Mouse (Mus musculus) spleen, adult 10 weeks (tissue): ENCODE results near the gene Nms. TPM values are rescaled to one million over a fixed set of nuclear protein-coding genes. Genes with fewer than 3 reads are reported as not detected.

Source experiments
- polyA plus RNA-seq: library from polyadenylated mRNA; stranded (reverse); fragments of 350-450 nt; fragmentation: Illumina TruSeq; extraction: RNeasy Lipid Tissue Mini Kit (QIAGEN cat#74804); gene quantifications from one replicate; pipeline ENCODE4 v1.2.3, GENCODE M21; 2015; ENCODE audit warnings: low replicate concordance; ENCODE audit not compliant: insufficient read depth

The Nms gene
- not detected for polyA plus RNA-seq

DNA sequence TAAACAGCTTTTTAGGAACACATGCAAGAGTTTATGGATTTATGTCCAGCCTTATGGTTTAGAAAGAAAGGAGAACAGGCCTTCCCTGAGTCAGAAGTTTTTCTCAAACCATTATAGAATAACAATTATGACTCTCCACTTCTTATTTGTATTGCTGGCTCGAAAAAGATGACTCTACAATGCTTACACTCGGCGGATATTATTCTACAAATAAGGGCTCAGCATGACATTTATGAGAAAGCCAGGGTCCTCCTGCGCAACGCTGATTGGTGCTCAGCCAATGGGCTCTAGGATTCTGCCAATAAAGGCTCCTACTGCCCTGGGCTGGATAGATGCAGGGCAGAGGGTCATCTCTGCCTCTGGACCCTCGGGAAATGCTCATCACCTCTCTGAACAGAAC is at the start of gene Nms:
Gene Nms (plus strand): TSS at position 301 of the 400 bp plus-strand sequence.

DNA sequence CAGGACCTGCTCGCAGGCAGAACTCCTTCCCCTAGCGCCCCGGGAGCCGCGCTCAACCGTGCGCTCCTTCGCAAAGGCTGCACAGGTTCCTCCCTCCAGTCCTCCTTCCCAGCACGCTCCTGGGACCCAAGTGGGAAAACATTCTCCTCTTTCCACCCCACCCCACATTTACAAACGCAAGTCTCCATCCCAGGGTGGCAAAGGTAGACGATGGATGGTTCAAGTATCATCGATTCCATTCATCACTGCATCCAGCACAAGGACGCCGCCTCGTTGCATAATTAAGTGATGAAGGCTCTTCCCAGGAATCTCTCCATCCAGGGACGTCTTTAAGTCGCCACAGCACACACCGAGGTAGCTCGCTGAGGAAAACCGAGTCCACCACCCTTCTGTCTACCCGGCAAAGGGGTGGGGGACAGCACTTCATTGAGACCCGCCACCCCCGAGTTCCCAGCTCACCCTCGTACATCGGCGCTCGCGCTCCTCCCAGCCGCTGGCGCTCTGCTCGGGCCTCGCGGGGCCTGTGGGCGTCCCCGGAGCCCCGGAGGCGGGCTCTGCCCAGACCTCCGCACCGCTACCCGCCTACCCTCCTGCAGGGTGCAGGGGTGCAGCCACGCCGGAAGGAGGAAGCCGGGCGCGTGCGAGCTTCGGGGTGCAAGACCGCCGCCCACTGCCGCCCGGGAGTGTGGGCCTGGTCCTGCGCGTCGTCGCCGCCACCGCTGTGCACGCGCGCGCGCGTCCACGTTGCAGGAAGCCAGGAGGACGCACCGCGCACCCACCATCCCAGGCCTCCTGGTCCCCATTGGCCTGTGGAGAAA is 41.3 kb upstream of the Nms start, which contains the start of gene Chst10:
Gene Chst10 (minus strand): TSS at position 731 of the 818 bp plus-strand sequence.

DNA sequence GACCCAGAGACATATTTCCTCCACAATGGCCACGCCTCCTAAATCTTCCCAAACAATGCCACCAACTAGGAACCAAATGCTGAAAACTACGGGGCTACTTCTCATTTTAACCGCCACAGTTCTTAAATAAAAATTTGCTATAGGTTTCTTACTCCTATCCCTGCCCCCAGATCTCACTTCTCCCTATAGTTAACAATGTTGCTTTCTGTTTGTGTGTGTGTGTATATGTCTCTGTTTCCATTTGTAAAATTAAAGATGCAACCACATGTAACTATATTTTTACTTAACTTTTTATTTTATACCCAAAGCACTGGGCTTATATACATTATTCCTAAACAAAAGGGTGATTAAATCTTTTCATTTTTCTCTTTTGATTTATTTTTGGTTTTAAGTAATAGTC is 46.4 kb downstream of the Nms start, which contains the start of gene Pdcl3:
Gene Pdcl3 (plus strand): TSS at position 301 of the 400 bp plus-strand sequence.

Other genes starting within 250 kb of the Nms start
- 0.12 TPM for gene Lonrf2, start 102.4 kb upstream of the Nms start, polyA plus RNA-seq
- 18.2 TPM for gene Chst10, start 41.0 kb upstream of the Nms start, polyA plus RNA-seq
- gene Pdcl3, start 46.5 kb downstream of the Nms start, polyA plus RNA-seq = 88.1 TPM